In genomic region chr14:56689116-56689515, GRCm38 (mm10) we compare ENCODE assay signal across 16 mouse cellular contexts.
"Had no signal": no experiment of that assay in that cellular context is flagged by ENCODE, and none has a peak within 500 bp of the region (broad histone marks: within the 10 kb centered on the region; RNA-seq: fewer than 3 reads in every experiment).

No protein-coding gene starts in this region.

- H3K9ac ChIP-seq: kidney, embryonic 15.5 days; limb, embryonic 12.5 days; liver, embryonic 13.5 days; liver, postnatal 0 days; lung, embryonic 15.5 days; neural tube, embryonic 15.5 days had no signal

- DNase-seq: kidney, postnatal 25 days; layer of hippocampus, adult 9-11 months; layer of hippocampus, postnatal 36 days; liver; liver, embryonic 13.5 days; liver, postnatal 0 days; lung, postnatal 14 days; midbrain, embryonic 14.5 days; thymus, adult 18-20 months; thymus, postnatal 14 days had no signal

- H3K9me3 ChIP-seq: kidney, embryonic 15.5 days; limb, embryonic 12.5 days; liver, embryonic 13.5 days; lung, embryonic 15.5 days; midbrain, embryonic 10.5 days; neural tube, embryonic 15.5 days had no signal

- H3K4me2 ChIP-seq: kidney, embryonic 15.5 days; limb, embryonic 12.5 days; liver, embryonic 13.5 days; lung, embryonic 15.5 days; neural tube, embryonic 15.5 days had no signal

- H3K27ac ChIP-seq: kidney, embryonic 15.5 days; limb, embryonic 12.5 days; liver, embryonic 13.5 days; lung, embryonic 15.5 days; midbrain, embryonic 10.5 days; neural tube, embryonic 15.5 days had no signal

- H3K27me3 ChIP-seq: kidney, embryonic 15.5 days; limb, embryonic 12.5 days; liver, embryonic 13.5 days; lung, embryonic 15.5 days; neural tube, embryonic 15.5 days had no signal

- ATAC-seq: liver, postnatal 0 days had no signal

- H3K4me3 ChIP-seq: kidney, embryonic 15.5 days; limb, embryonic 12.5 days; liver, embryonic 13.5 days; lung, embryonic 15.5 days; midbrain, embryonic 10.5 days; myocyte; neural tube, embryonic 15.5 days had no signal

- H3K4me1 ChIP-seq: kidney, embryonic 15.5 days; limb, embryonic 12.5 days; liver, embryonic 13.5 days; lung, embryonic 15.5 days; midbrain, embryonic 10.5 days; neural tube, embryonic 15.5 days had no signal
